Mouse (Mus musculus) T-cell, adult 2 months (primary cell): Measurements from ENCODE around the gene Slc18b1.
"Not testable (repeated sequence)": the region's sequence is repeated elsewhere in the genome, so short reads cannot be mapped to it uniquely, and the experiment has no call there.

Experiments used
- DNase-seq: peaks from one replicate; pipeline ENCODE4 v3.0.0; 2022; ENCODE audit warnings: low spot score

Gene Slc18b1

DNA sequence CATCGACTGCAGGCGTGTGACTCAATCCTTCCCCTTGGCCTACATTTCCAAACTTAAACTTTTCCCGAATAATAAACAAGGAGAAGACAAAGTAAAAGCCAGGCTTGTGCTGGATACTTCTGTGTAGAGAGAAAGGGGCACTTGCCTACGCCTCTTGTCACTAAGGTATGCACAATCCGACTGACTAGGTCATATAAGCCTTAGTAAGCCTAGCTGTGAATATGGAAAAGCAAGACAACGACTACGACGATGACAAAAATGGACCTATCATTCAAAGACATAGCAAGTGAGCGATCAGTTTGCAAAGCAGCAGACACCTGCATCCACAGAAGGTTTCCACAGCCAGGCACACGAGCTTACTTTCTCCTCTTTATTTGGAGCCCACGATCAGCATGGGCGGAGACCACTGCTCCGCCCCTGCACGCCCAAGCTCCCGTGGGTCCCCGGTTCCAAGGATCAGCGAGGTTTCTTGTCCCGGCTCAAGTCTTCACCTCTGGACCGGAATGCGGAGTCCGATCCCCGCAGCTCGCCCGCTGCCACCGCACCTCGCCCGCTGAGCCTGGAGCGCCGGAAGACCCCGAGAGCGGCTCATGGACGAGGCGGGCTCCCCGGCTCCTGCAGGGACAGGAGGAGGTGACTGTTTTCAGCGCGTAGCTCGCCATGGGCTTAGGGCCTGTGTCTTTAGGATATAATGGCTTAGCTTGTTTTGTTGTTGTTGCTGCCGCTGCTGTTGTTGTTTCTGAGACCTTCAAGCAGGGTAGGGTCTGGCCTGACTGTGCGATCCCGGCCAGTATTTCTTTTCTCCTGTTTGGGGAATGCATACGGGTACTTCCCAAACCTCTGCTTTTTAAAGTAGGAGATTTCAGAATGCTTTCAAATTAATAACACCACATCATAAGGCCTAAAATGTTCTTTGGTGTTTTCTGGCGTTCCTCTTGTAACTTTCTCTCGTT lies at the start of gene Slc18b1:
Slc18b1 (plus strand) TSS at position 436 of the 953 bp plus-strand sequence.
- peak; percentile 8 for DNase-seq

DNA sequence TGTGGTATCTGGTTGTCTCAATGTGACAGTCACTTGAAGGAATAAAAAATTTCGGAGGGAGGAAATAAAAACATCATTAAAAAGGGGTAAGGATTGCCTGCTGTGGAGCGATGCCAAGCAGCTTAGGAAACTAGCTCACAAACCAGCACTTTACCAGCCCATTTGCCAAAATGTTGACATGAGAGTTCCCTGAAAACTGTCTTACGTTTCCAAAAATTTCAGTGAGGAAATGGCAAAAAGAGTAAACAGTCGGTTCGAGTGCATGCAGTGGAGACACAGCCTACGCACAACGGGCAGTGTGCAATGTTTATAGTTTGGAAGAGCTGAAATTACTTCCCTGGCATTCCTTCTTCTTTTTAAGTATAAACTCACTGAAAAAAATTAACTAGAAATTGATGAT lies 42.6 kb upstream of the Slc18b1 start:
- no peak for DNase-seq

- no peak for DNase-seq
Measured at GRCm38 (mm10) chr10:23777288-23777945, 19.4 kb upstream of the Slc18b1 start.

GRCm38 (mm10) chr10:23780539-23781275 lies 16.1 kb upstream of the Slc18b1 start:
- DNase-seq: no peak

DNA sequence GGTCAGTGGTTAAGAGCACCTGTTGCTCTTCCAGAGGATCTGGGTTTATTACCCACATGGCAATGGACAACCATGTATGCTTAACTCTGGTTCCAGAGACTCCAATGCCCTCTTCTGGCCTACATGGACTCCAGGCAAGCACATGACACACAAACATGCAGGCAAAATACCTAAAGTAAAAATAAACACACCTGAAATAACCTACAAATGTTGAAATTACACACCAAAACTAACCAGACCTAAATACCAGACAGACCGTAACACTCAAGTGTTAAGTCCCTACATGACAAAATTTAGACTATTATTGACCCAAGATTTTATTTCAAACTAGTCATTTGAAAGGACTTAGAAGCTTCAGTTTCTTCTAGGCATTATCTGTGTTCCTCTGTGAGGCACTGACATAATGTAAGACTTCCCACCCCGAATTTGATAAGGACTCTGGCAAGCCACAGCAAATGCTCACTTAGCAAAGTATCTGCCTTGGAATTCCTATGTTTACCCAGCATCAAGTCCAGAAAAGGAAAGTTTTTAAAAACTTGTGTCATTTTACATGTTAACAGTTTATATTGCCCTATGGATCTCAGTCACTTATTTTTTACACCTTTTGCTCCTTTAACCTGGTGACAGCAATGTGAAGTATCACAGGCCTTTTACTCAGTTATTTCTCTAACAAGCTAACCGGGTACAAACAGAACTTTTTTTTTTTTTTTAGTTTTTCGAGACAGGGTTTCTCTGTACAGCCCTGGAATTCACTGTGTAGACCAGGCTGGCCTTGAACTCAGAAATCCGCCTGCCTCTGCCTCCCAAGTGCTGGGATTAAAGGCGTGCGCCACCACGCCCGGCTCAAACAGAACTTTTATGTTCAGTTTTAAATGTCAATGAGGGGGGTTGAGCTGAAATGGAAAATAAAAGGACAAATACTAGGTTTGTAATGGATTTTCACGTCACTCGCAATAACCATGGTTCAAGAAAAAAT lies 14.7 kb upstream of the Slc18b1 start:
- no peak for DNase-seq

GRCm38 (mm10) chr10:23782855-23783492 lies 13.8 kb upstream of the Slc18b1 start:
- DNase-seq: no peak

DNA sequence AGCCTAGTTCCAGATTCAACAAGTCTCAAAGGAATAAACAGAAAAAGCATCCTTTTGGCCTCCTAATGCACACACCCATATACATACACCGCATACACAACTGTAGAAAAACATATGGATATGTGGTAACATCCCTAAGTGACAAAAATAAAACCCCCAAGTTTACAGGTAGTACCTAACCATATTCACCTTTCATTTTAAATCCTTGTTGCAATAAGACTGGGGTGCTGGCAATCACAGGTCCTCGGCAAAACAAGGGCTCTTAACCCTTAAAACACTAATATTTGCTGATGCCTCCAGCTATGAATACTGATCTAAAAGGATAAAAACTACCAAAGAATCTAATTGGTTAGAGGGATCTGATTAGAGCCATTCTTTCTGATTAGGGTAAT lies 13.3 kb upstream of the Slc18b1 start:
- no peak for DNase-seq

- no peak for DNase-seq
Measured at GRCm38 (mm10) chr10:23784121-23784520, 12.7 kb upstream of the Slc18b1 start.

DNA sequence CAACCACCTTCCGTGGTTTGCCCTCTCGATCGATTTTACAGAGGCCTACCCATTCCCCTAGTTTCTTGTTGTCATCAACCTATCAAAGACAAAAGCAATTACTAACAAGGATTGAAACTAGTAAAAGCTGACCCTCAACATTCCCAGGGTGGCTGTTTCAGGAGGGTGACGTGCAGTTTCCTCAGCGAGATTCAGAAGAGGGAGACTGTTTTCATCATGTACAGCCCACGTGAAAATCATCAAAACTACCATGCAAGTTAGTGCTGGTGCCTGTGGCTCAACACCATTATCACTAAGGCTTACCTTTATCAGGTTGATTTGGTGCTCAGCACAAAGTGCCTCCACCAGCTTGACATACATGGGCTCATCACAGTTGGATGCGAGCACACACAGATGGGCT lies 11.2 kb upstream of the Slc18b1 start:
- DNase-seq: not testable (repeated sequence)

DNA sequence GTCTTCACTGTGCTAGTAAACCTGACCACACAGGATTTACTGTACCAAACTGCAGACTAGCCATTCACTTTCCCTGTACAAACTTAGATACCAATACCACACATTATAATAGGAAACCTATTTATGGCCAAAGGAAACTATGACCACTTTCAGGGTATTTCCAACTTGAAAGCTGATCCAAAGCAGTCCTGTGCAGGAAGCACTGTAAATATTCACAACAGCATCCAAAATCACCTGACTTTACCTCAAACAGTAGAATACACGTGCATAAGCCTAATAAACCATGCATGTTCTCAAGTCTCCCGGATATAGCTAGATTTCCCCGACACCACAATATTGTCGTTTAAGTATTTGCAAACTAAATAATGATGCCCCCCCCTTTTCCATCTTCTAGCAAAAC lies 10.7 kb upstream of the Slc18b1 start:
- no peak for DNase-seq

DNA sequence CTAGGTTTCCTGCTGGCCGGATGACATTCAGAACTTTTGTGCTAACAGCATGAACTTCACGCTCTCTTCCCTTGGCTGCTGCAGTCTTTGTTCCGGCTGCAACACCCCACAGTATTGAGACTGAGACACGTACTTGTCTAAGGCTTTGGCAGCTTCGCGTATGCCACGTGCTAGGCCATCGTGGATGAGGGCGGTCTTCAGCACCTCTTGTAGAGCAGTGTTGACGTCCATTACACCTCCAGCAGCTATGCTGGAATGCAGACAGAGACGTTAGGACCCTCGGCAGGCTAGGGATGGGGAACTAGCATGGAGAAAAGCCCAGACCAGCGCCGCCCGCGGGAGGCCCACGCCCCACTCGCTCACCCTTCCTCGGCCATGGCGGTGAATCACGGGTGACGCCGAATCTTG lies 10.2 kb upstream of the Slc18b1 start:
- not testable (repeated sequence) for DNase-seq

GRCm38 (mm10) chr10:23787062-23787821 lies 9.5 kb upstream of the Slc18b1 start, which contains the start of gene Rps12:
Gene Rps12, minus strand, starts transcription at chr10:23787275.
- peak; percentile 99 for DNase-seq

DNA sequence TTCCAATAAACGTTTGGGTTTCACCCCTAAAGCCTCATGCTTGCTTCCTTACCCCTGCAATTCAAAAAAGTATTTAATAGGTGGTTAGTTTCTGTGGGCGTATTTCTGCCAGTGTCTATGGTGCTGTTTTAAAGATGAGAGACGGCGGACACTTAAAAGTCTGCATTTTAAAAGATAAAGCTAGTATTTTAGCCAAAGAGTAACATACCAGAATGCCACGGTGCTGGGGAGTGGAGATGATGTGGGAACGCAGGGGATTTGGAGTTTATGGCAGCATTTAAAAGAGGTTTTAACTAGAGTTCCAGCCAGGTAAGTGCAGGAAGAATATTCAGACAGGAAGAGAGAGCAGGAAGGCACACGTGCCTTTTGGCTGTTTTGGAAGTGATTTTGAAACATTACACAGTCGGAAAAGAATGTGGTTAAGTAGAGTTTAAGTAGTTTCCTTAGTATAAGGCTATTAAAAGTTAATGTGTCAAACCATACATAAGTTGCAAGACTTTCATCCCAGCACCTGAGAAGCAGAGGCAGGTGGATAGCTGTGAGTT lies 8.7 kb upstream of the Slc18b1 start:
- no peak for DNase-seq

GRCm38 (mm10) chr10:23795871-23796520 lies 790 bp upstream of the Slc18b1 start:
- no peak for DNase-seq

- DNase-seq: no peak
Measured at GRCm38 (mm10) chr10:23797606-23798005, 820 bp downstream of the Slc18b1 start.

DNA sequence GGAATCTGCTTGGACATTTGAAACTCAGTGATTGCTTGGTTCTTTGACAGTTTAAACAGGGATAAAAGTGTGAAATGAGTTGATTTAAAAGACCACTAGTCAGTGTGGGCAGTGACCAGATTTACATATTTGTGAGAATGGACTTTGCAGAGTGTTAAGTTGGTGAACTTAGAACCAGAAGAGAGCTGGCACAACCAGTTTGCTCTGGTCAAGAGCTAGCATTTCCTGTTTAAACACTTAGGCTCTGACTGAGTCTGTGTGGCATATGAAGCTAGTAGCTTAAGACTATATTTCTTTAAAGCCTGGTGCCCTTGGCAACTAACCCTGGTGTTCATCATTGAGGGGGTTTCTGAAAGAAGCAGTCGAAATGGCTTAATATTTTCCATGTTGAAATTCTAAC lies 1.4 kb downstream of the Slc18b1 start:
- no peak for DNase-seq

DNA sequence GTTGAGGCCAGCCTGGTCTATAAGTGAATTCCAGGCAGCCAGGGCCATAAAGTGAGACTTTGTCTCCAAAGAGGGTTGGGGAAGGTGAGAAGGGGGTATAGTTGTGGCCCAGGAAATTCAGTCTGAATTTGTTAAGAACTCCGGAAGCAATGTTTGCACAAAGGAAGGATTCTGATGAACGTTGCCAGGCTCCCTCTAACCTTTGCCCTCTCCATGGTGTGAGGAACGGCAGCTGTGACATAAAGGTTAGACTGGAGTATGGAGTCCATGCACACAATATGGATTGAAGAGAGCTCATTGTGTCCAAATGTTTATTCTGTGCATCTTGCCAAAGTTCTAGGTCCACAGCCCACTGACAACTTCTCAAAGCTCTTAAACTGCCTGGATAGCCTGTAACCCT lies 3.1 kb downstream of the Slc18b1 start:
- no peak for DNase-seq

GRCm38 (mm10) chr10:23802911-23803310 lies 6.1 kb downstream of the Slc18b1 start:
- DNase-seq: no peak

DNA sequence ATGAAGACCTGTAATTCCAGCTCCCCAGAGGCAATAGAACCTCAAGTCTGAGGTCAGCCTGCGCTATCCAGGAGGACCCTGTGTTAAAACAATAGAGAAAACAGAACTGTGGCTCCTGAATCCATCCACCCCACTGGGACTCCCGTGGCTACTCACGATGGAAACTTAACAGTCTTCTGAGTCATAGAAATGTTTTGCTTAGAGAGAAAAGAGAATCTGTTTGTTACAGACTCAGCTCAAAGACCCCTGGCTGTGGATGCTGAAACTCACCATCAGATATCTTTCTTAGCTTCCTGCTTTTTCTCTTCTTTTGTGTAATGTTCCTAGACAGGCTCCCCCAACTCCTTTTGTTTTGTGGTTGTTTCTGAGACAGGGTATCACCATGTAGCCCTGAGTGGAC lies 7.9 kb downstream of the Slc18b1 start:
- no peak for DNase-seq
